Mouse (Mus musculus) kidney, embryonic 16.5 days (tissue): ENCODE data around the gene Galnt9. TPM values are rescaled to one million over a fixed set of nuclear protein-coding genes. Genes with fewer than 3 reads are reported as not detected.

Experiments used
- ATAC-seq: fragments of 200-750 bp; cut with Nextera tagmentation; 2 replicates; pipeline ENCODE4 v1.8.0; 2017; ENCODE audit warnings: moderate TSS enrichment; ENCODE audit not compliant: low FRiP score, low TSS enrichment
- H3K27ac ChIP-seq: fragments of 300-500 bp; sonication (generic); 2 replicates; pipeline ENCODE4 v1.5.1; 2014; ENCODE audit warnings: low read length
- H3K27me3 ChIP-seq: fragments of 300-500 bp; sonication (generic); 2 replicates; pipeline ENCODE4 v1.6.1; 2014; ENCODE audit warnings: low read length, control low read depth, mixed read lengths; ENCODE audit not compliant: insufficient read depth
- H3K36me3 ChIP-seq: fragments of 300-500 bp; sonication (generic); 2 replicates; pipeline ENCODE4 v1.6.1; 2014; ENCODE audit warnings: low read length, control low read depth, mixed read lengths; ENCODE audit not compliant: insufficient read depth
- H3K4me1 ChIP-seq: fragments of 300-500 bp; sonication (generic); 2 replicates; pipeline ENCODE4 v1.6.1; 2014; ENCODE audit warnings: low read length, control low read depth, mixed read lengths; ENCODE audit not compliant: insufficient read depth
- H3K4me2 ChIP-seq: fragments of 300-500 bp; sonication (generic); replicated peaks from 2 replicates; pipeline ENCODE4 v1.6.1; 2014; ENCODE audit warnings: low read depth, low read length
- H3K4me3 ChIP-seq: fragments of 300-500 bp; sonication (generic); 2 replicates; pipeline ENCODE4 v1.5.1; 2014; ENCODE audit warnings: mild to moderate bottlenecking, low read length
- H3K9ac ChIP-seq: fragments of 300-500 bp; sonication (generic); replicated peaks from 2 replicates; pipeline ENCODE4 v1.6.1; 2014; ENCODE audit warnings: low read length
- H3K9me3 ChIP-seq: fragments of 300-500 bp; sonication (generic); 2 replicates; pipeline ENCODE4 v1.6.1; 2016; ENCODE audit warnings: low read length, control low read depth
- WGBS: fragments of 180-500 bp; shearing (Covaris S2); extraction: QIAGEN DNeasy Blood & Tissue Kit; methylation state at CpG from one replicate; pipeline ENCODE4 v1.1.7; 2014; 5-methylcytosine and 5-hydroxymethylcytosine counted together
- polyA plus RNA-seq: library from polyadenylated mRNA; unstranded; fragments of >200 nt; fragmentation: Nextera tagmentation; extraction: Ambion mirVana; gene quantifications from 2 replicates; pipeline ENCODE4 v1.2.1, GENCODE M21; 2015

Galnt9 gene
- polyA plus RNA-seq, result 0.44 and 0.69 TPM in 2 replicates

- H3K9me3 ChIP-seq, result no peaks in the 10 kb centered on the region
- peaks cover 40% of the 10 kb centered on the region for H3K27me3 ChIP-seq
- H3K9ac ChIP-seq, result no peak within 1 kb of the TSS
- peak within 1 kb of the TSS; percentile 62 for H3K4me2 ChIP-seq
- WGBS, result 1% methylated on average over 64 of the region's 82 CpGs
- no peak within 1 kb of the TSS for H3K27ac ChIP-seq
- H3K36me3 ChIP-seq, result no peaks in the 10 kb centered on the region
- ATAC-seq, result peak; percentile 92
- peaks cover 5% of the 10 kb centered on the region; the same call in 1 of the 2 replicates for H3K4me1 ChIP-seq
- H3K4me3 ChIP-seq, result peak within 1 kb of the TSS; percentile 36
Observed at GRCm38 (mm10) chr5:110543951-110544690, at the start of gene Galnt9. Gene Galnt9 (plus strand): TSS chr5:110544355.

- ATAC-seq, result no peak
- WGBS, result 72% methylated on average over 4 of the region's 4 CpGs
- Histone ChIP-seq H3K4me2 (no peak overlapping the region), H3K4me1 (no peaks in the 10 kb centered on the region), H3K9ac (no peak overlapping the region), H3K27ac (no peak overlapping the region), H3K9me3 (no peaks in the 10 kb centered on the region), H3K27me3 (no peaks in the 10 kb centered on the region), H3K36me3 (no peaks in the 10 kb centered on the region), H3K4me3 (no peak overlapping the region)
Observed at GRCm38 (mm10) chr5:110494396-110494795, 49.8 kb upstream of the Galnt9 start.

- no peak for ATAC-seq
- Histone ChIP-seq H3K4me2 (no peak overlapping the region), H3K4me3 (no peak overlapping the region), H3K9ac (no peak overlapping the region), H3K36me3 (no peaks in the 10 kb centered on the region), H3K27me3 (no peaks in the 10 kb centered on the region), H3K4me1 (no peaks in the 10 kb centered on the region), H3K9me3 (no peaks in the 10 kb centered on the region), H3K27ac (no peak overlapping the region)
- 88% methylated on average over 6 of the region's 6 CpGs for WGBS
Observed at GRCm38 (mm10) chr5:110495051-110495450, 49.1 kb upstream of the Galnt9 start.

GRCm38 (mm10) chr5:110497556-110497955 is 46.6 kb upstream of the Galnt9 start:
- Histone ChIP-seq H3K27me3 (no peaks in the 10 kb centered on the region), H3K9ac (no peak overlapping the region), H3K9me3 (no peaks in the 10 kb centered on the region), H3K27ac (no peak overlapping the region), H3K4me2 (no peak overlapping the region), H3K36me3 (no peaks in the 10 kb centered on the region), H3K4me1 (no peaks in the 10 kb centered on the region), H3K4me3 (no peak overlapping the region)
- 74% methylated on average over 5 of the region's 5 CpGs for WGBS
- no peak for ATAC-seq

- ATAC-seq, result no peak
- WGBS, result 16% methylated on average over 10 of the region's 10 CpGs
- no peaks in the 10 kb centered on the region for H3K4me1 ChIP-seq
- no peaks in the 10 kb centered on the region for H3K36me3 ChIP-seq
- no peaks in the 10 kb centered on the region for H3K27me3 ChIP-seq
- no peak overlapping the region for H3K27ac ChIP-seq
- H3K4me3 ChIP-seq, result no peak overlapping the region
- no peak overlapping the region for H3K4me2 ChIP-seq
- no peaks in the 10 kb centered on the region for H3K9me3 ChIP-seq
- H3K9ac ChIP-seq, result no peak overlapping the region
Observed at GRCm38 (mm10) chr5:110498071-110498470, 46.1 kb upstream of the Galnt9 start.

GRCm38 (mm10) chr5:110500233-110500632 is 43.9 kb upstream of the Galnt9 start:
- Histone ChIP-seq H3K27ac (no peak overlapping the region), H3K4me2 (no peak overlapping the region), H3K9ac (no peak overlapping the region), H3K4me3 (no peak overlapping the region), H3K36me3 (no peaks in the 10 kb centered on the region), H3K4me1 (no peaks in the 10 kb centered on the region), H3K9me3 (no peaks in the 10 kb centered on the region), H3K27me3 (no peaks in the 10 kb centered on the region)
- WGBS, result 56% methylated on average over 4 of the region's 4 CpGs
- ATAC-seq, result no peak

GRCm38 (mm10) chr5:110503361-110503760 is 40.8 kb upstream of the Galnt9 start:
- Histone ChIP-seq H3K36me3 (no peaks in the 10 kb centered on the region), H3K9ac (no peak overlapping the region), H3K27me3 (no peaks in the 10 kb centered on the region), H3K4me2 (no peak overlapping the region), H3K27ac (no peak overlapping the region), H3K4me1 (no peaks in the 10 kb centered on the region), H3K4me3 (no peak overlapping the region), H3K9me3 (no peaks in the 10 kb centered on the region)
- ATAC-seq, result no peak
- 98% methylated on average over 3 of the region's 3 CpGs for WGBS

- Histone ChIP-seq H3K9ac (no peak overlapping the region), H3K27me3 (no peaks in the 10 kb centered on the region), H3K4me1 (no peaks in the 10 kb centered on the region), H3K36me3 (no peaks in the 10 kb centered on the region), H3K9me3 (no peaks in the 10 kb centered on the region), H3K27ac (no peak overlapping the region), H3K4me2 (no peak overlapping the region), H3K4me3 (no peak overlapping the region)
- 44% methylated on average over 10 of the region's 10 CpGs for WGBS
- ATAC-seq, result no peak
Observed at GRCm38 (mm10) chr5:110505611-110506294, 38.4 kb upstream of the Galnt9 start.

- Histone ChIP-seq H3K4me2 (no peak overlapping the region), H3K27ac (no peak overlapping the region)
- WGBS, result 76% methylated on average over 8 of the region's 8 CpGs
Observed at GRCm38 (mm10) chr5:110506295-110506616, 37.9 kb upstream of the Galnt9 start.

GRCm38 (mm10) chr5:110506856-110507255 is 37.3 kb upstream of the Galnt9 start:
- Histone ChIP-seq H3K4me2 (no peak overlapping the region), H3K4me1 (no peaks in the 10 kb centered on the region), H3K27ac (no peak overlapping the region), H3K36me3 (no peaks in the 10 kb centered on the region), H3K9me3 (no peaks in the 10 kb centered on the region), H3K4me3 (no peak overlapping the region), H3K27me3 (no peaks in the 10 kb centered on the region), H3K9ac (no peak overlapping the region)
- ATAC-seq, result no peak
- 78% methylated on average over 3 of the region's 3 CpGs for WGBS

More at GRCm38 (mm10) chr5:110506295-110506616, 37.9 kb upstream of the Galnt9 start:
- Histone ChIP-seq H3K9me3 (no peaks in the 10 kb centered on the region), H3K4me3 (no peak overlapping the region), H3K4me1 (no peaks in the 10 kb centered on the region), H3K27me3 (no peaks in the 10 kb centered on the region), H3K9ac (no peak overlapping the region), H3K36me3 (no peaks in the 10 kb centered on the region)
- ATAC-seq, result no peak
